Mouse (Mus musculus) embryonic facial prominence, embryonic 11.5 days (tissue): ENCODE measurements around the gene Hectd1. TPM values are rescaled to one million over a fixed set of nuclear protein-coding genes. Genes with fewer than 3 reads are reported as not detected.

Source experiments
- ATAC-seq: fragments of 200-750 bp; cut with Nextera tagmentation; replicated peaks from 2 replicates; pipeline ENCODE4 v1.8.0; 2017; ENCODE audit warnings: low read depth; ENCODE audit not compliant: insufficient number of reproducible peaks, low FRiP score, low TSS enrichment
- DNase-seq: peaks from one replicate; pipeline ENCODE4 v3.0.0-alpha.2; 2015; ENCODE audit warnings: low spot score
- H3K27ac ChIP-seq: fragments of 300-500 bp; sonication (generic); replicated peaks from 2 replicates; pipeline ENCODE4 v1.5.1; 2014; ENCODE audit warnings: mild to moderate bottlenecking, low read depth, low read length, control low read depth
- H3K27me3 ChIP-seq: fragments of 300-500 bp; sonication (generic); 2 replicates; pipeline ENCODE4 v1.6.1; 2014; ENCODE audit warnings: mild to moderate bottlenecking, low read length, moderate library complexity, mixed read lengths; ENCODE audit not compliant: control insufficient read depth, insufficient read depth
- H3K36me3 ChIP-seq: fragments of 300-500 bp; sonication (generic); replicated peaks from 2 replicates; pipeline ENCODE4 v1.6.1; 2014; ENCODE audit warnings: low read depth, mild to moderate bottlenecking, low read length, moderate library complexity, mixed read lengths; ENCODE audit not compliant: control insufficient read depth, insufficient read depth
- H3K4me1 ChIP-seq: fragments of 300-500 bp; sonication (generic); 2 replicates; pipeline ENCODE4 v1.6.1; 2014; ENCODE audit warnings: low read length, mixed read lengths; ENCODE audit not compliant: control insufficient read depth, insufficient read depth
- H3K4me2 ChIP-seq: fragments of 300-500 bp; sonication (generic); 2 replicates; pipeline ENCODE4 v1.6.1; 2014; ENCODE audit warnings: low read depth, mild to moderate bottlenecking, control low read depth, low read length, moderate library complexity
- H3K4me3 ChIP-seq: fragments of 300-500 bp; sonication (generic); 2 replicates; pipeline ENCODE4 v1.5.1; 2014; ENCODE audit warnings: low read depth, low read length, control low read depth
- H3K9ac ChIP-seq: fragments of 300-500 bp; sonication (generic); replicated peaks from 2 replicates; pipeline ENCODE4 v1.6.1; 2014; ENCODE audit warnings: mild to moderate bottlenecking, control low read depth, low read length
- H3K9me3 ChIP-seq: fragments of 300-500 bp; sonication (generic); replicated peaks from 2 replicates; pipeline ENCODE4 v1.6.1; 2016; ENCODE audit warnings: mild to moderate bottlenecking, low read length, inconsistent platforms, mixed read lengths; ENCODE audit not compliant: control insufficient read depth
- WGBS: fragments of 180-500 bp; shearing (Covaris S2); extraction: QIAGEN DNeasy Blood & Tissue Kit; methylation state at CpG from one replicate; pipeline ENCODE4 v1.1.7; 2014; 5-methylcytosine and 5-hydroxymethylcytosine counted together
- polyA plus RNA-seq: library from polyadenylated mRNA; unstranded; fragments of >200 nt; fragmentation: Nextera tagmentation; extraction: Ambion mirVana; gene quantifications from 2 replicates; pipeline ENCODE4 v1.2.1, GENCODE M21; 2014

Hectd1 gene
- polyA plus RNA-seq, 1 experiment from 2014 or later = 33.7 TPM

GRCm38 (mm10) chr12:51823311-51823710 is 6.0 kb downstream of the Hectd1 start:
- H3K36me3 ChIP-seq = no peaks in the 10 kb centered on the region
- no peaks in the 10 kb centered on the region for H3K4me1 ChIP-seq
- DNase-seq = no peak
- no peak overlapping the region for H3K27ac ChIP-seq
- no peak overlapping the region for H3K4me3 ChIP-seq
- 96% methylated on average over 5 of the region's 5 CpGs for WGBS
- ATAC-seq = no peak
- H3K4me2 ChIP-seq = no peak overlapping the region
- H3K27me3 ChIP-seq = no peaks in the 10 kb centered on the region
- no peaks in the 10 kb centered on the region for H3K9me3 ChIP-seq
- H3K9ac ChIP-seq = no peak overlapping the region

GRCm38 (mm10) chr12:51822861-51823260 is 6.5 kb downstream of the Hectd1 start:
- WGBS = 77% methylated on average over 2 of the region's 2 CpGs
- H3K4me3 ChIP-seq = no peak overlapping the region
- DNase-seq = no peak
- ATAC-seq = no peak
- H3K4me2 ChIP-seq = no peak overlapping the region
- H3K36me3 ChIP-seq = no peaks in the 10 kb centered on the region
- no peaks in the 10 kb centered on the region for H3K4me1 ChIP-seq
- H3K27ac ChIP-seq = no peak overlapping the region
- no peak overlapping the region for H3K9ac ChIP-seq
- H3K27me3 ChIP-seq = no peaks in the 10 kb centered on the region
- H3K9me3 ChIP-seq = no peaks in the 10 kb centered on the region

GRCm38 (mm10) chr12:51822236-51822635 is 7.1 kb downstream of the Hectd1 start:
- Histone ChIP-seq H3K36me3 (no peaks in the 10 kb centered on the region), H3K27ac (no peak overlapping the region), H3K27me3 (no peaks in the 10 kb centered on the region), H3K9ac (no peak overlapping the region), H3K4me3 (no peak overlapping the region), H3K4me1 (no peaks in the 10 kb centered on the region), H3K4me2 (no peak overlapping the region), H3K9me3 (no peaks in the 10 kb centered on the region)
- DNase-seq = no peak
- WGBS = 89% methylated on average over 3 of the region's 3 CpGs
- no peak for ATAC-seq

DNA sequence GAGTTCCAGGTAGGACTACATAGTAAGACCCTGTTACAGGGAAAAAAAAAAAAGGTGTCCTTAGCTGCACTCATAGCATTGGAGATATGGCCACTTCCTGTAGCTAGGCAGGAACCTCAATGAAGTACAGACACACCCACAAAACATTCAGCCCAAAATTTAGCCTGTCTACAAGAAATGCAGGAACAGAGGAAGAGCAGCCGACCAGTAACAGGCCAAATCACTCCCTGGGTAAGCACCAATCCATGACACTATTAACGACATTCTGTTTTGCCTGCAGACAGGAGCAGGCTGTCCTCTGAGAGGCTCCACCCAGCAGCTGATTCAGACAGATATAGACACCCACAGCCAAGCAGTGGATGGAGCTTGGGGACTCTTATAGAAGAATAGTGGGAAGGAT is 8.1 kb downstream of the Hectd1 start:
- Histone ChIP-seq H3K9me3 (no peaks in the 10 kb centered on the region), H3K4me3 (no peak overlapping the region), H3K27ac (no peak overlapping the region), H3K9ac (no peak overlapping the region), H3K36me3 (no peaks in the 10 kb centered on the region), H3K4me2 (no peak overlapping the region), H3K4me1 (no peaks in the 10 kb centered on the region), H3K27me3 (no peaks in the 10 kb centered on the region)
- ATAC-seq (no peak), DNase-seq (no peak)
- WGBS = 74% methylated on average over 2 of the region's 2 CpGs

- H3K9me3 ChIP-seq = no peaks in the 10 kb centered on the region
- no peak overlapping the region for H3K9ac ChIP-seq
- H3K36me3 ChIP-seq = no peaks in the 10 kb centered on the region
- WGBS = 91% methylated on average over 4 of the region's 4 CpGs
- no peak for ATAC-seq
- DNase-seq = no peak
- no peak overlapping the region for H3K4me3 ChIP-seq
- no peak overlapping the region for H3K4me2 ChIP-seq
- no peaks in the 10 kb centered on the region for H3K4me1 ChIP-seq
- no peaks in the 10 kb centered on the region for H3K27me3 ChIP-seq
- H3K27ac ChIP-seq = no peak overlapping the region
Measured at GRCm38 (mm10) chr12:51819951-51820498, 9.3 kb downstream of the Hectd1 start.

- H3K9me3 ChIP-seq = no peaks in the 10 kb centered on the region
- no peaks in the 10 kb centered on the region for H3K27me3 ChIP-seq
- WGBS = 76% methylated on average over 8 of the region's 8 CpGs
- no peak overlapping the region for H3K4me3 ChIP-seq
- H3K9ac ChIP-seq = no peak overlapping the region
- H3K27ac ChIP-seq = no peak overlapping the region
- ATAC-seq = no peak
- H3K36me3 ChIP-seq = no peaks in the 10 kb centered on the region
- no peaks in the 10 kb centered on the region for H3K4me1 ChIP-seq
- DNase-seq = no peak
- H3K4me2 ChIP-seq = no peak overlapping the region
Measured at GRCm38 (mm10) chr12:51817815-51818613, 11.3 kb downstream of the Hectd1 start.

- no peak for DNase-seq
- Histone ChIP-seq H3K4me1 (no peaks in the 10 kb centered on the region), H3K9me3 (no peaks in the 10 kb centered on the region), H3K4me3 (no peak overlapping the region), H3K36me3 (no peaks in the 10 kb centered on the region; the same call in 1 of the 2 replicates), H3K27ac (no peak overlapping the region), H3K4me2 (no peak overlapping the region), H3K9ac (no peak overlapping the region), H3K27me3 (no peaks in the 10 kb centered on the region)
- 76% methylated on average over 5 of the region's 5 CpGs for WGBS
- no peak for ATAC-seq
Measured at GRCm38 (mm10) chr12:51811388-51812140, 17.8 kb downstream of the Hectd1 start.

DNA sequence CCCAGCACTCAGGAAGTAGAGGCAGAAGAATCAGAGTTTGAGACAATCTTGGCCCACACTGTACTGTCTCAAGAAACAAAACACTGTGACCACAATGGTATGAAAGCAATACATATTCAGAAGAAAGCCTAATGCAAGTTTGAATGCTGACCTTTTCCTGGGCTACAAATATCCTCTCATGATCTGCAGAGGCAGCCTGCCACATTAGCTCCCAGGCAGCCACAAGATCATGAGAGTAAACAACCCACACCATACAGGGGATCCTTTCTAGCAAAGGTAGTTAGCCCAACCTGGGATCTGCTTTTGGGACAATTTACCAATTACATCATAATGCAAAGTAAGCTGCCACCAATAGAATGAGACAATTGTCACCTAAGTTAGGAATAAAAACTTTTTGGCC is 18.8 kb downstream of the Hectd1 start:
- Histone ChIP-seq H3K27ac (no peak overlapping the region), H3K36me3 (no peaks in the 10 kb centered on the region; the same call in 1 of the 2 replicates), H3K27me3 (no peaks in the 10 kb centered on the region), H3K4me3 (no peak overlapping the region), H3K4me2 (no peak overlapping the region), H3K9ac (no peak overlapping the region), H3K4me1 (no peaks in the 10 kb centered on the region), H3K9me3 (no peaks in the 10 kb centered on the region)
- DNase-seq (no peak), ATAC-seq (no peak)
